Mouse (Mus musculus) midbrain, embryonic 14.5 days (tissue): ENCODE measurements around the gene Cars2. TPM values are rescaled to one million over a fixed set of nuclear protein-coding genes. Genes with fewer than 3 reads are reported as not detected.

Experiments used
- ATAC-seq: fragments of 200-750 bp; cut with Nextera tagmentation; 2 replicates; pipeline ENCODE4 v1.8.0; 2017; ENCODE audit warnings: moderate number of reproducible peaks, moderate library complexity; ENCODE audit not compliant: low FRiP score, low TSS enrichment
- DNase-seq: peaks from one replicate; pipeline ENCODE4 v3.0.0-alpha.2; 2015
- H3K27ac ChIP-seq: fragments of 300-500 bp; sonication (generic); replicated peaks from 2 replicates; pipeline ENCODE4 v1.5.1; 2014; ENCODE audit warnings: mild to moderate bottlenecking, low read depth, low read length, moderate library complexity
- H3K27me3 ChIP-seq: fragments of 300-500 bp; sonication (generic); 2 replicates; pipeline ENCODE4 v1.6.1; 2014; ENCODE audit warnings: low read length, control low read depth, mixed read lengths; ENCODE audit not compliant: control insufficient read depth, insufficient read depth
- H3K36me3 ChIP-seq: fragments of 300-500 bp; sonication (generic); 2 replicates; pipeline ENCODE4 v1.6.1; 2014; ENCODE audit warnings: low read length, control low read depth; ENCODE audit not compliant: control insufficient read depth, insufficient read depth
- H3K4me1 ChIP-seq: fragments of 300-500 bp; sonication (generic); 2 replicates; pipeline ENCODE4 v1.6.1; 2014; ENCODE audit warnings: mild to moderate bottlenecking, antibody characterized with exemption, low read length, control low read depth; ENCODE audit not compliant: control insufficient read depth, insufficient read depth
- H3K4me2 ChIP-seq: fragments of 300-500 bp; sonication (generic); 2 replicates; pipeline ENCODE4 v1.6.1; 2014; ENCODE audit warnings: mild to moderate bottlenecking, low read length, moderate library complexity
- H3K4me3 ChIP-seq: fragments of 300-500 bp; sonication (generic); replicated peaks from 2 replicates; pipeline ENCODE4 v1.5.1; 2014; ENCODE audit warnings: low read depth, low read length
- H3K9ac ChIP-seq: fragments of 300-500 bp; sonication (generic); replicated peaks from 2 replicates; pipeline ENCODE4 v1.6.1; 2014; ENCODE audit warnings: mild to moderate bottlenecking, low read length, moderate library complexity
- H3K9me3 ChIP-seq: fragments of 300-500 bp; sonication (generic); 2 replicates; pipeline ENCODE4 v1.6.1; 2016; ENCODE audit warnings: low read length, control low read depth, mixed read lengths; ENCODE audit not compliant: control insufficient read depth
- WGBS: fragments of 180-500 bp; shearing (Covaris S2); extraction: QIAGEN DNeasy Blood & Tissue Kit; methylation state at CpG from one replicate; pipeline ENCODE4 v1.1.7; 2014; 5-methylcytosine and 5-hydroxymethylcytosine counted together
- polyA plus RNA-seq: library from polyadenylated mRNA; unstranded; fragments of >200 nt; fragmentation: Nextera tagmentation; extraction: Ambion mirVana; gene quantifications from 2 replicates; pipeline ENCODE4 v1.2.1, GENCODE M21; 2014

Cars2 gene
- polyA plus RNA-seq, 1 experiment from 2014 or later, result 25.5 TPM

GRCm38 (mm10) chr8:11530155-11530770 lies 20.3 kb downstream of the Cars2 start:
- 74% methylated on average over 18 of the region's 18 CpGs for WGBS
- Histone ChIP-seq H3K9ac (no peak overlapping the region), H3K4me1 (no peaks in the 10 kb centered on the region), H3K27ac (no peak overlapping the region), H3K27me3 (no peaks in the 10 kb centered on the region), H3K9me3 (no peaks in the 10 kb centered on the region), H3K4me2 (no peak overlapping the region), H3K36me3 (peaks cover 14% of the 10 kb centered on the region), H3K4me3 (no peak overlapping the region)
- DNase-seq (no peak), ATAC-seq (no peak)

GRCm38 (mm10) chr8:11523331-11523730 lies 27.3 kb downstream of the Cars2 start:
- Histone ChIP-seq H3K36me3 (peaks cover 26% of the 10 kb centered on the region), H3K9ac (no peak overlapping the region), H3K9me3 (no peaks in the 10 kb centered on the region), H3K27me3 (no peaks in the 10 kb centered on the region), H3K4me3 (no peak overlapping the region), H3K4me2 (no peak overlapping the region), H3K4me1 (no peaks in the 10 kb centered on the region), H3K27ac (no peak overlapping the region)
- DNase-seq (no peak), ATAC-seq (no peak)
- whole genome bisulfite sequencing, result 82% methylated on average over 3 of the region's 3 CpGs

GRCm38 (mm10) chr8:11518676-11519075 lies 31.9 kb downstream of the Cars2 start:
- no peak overlapping the region for H3K27ac ChIP-seq
- no peak overlapping the region for H3K4me3 ChIP-seq
- no peaks in the 10 kb centered on the region for H3K4me1 ChIP-seq
- ATAC-seq (no peak), DNase-seq (no peak)
- H3K9me3 ChIP-seq, result no peaks in the 10 kb centered on the region
- 89% methylated on average over 11 of the region's 11 CpGs for WGBS
- H3K4me2 ChIP-seq, result no peak overlapping the region
- H3K9ac ChIP-seq, result no peak overlapping the region
- no peaks in the 10 kb centered on the region for H3K27me3 ChIP-seq
- H3K36me3 ChIP-seq, result peaks cover 60% of the 10 kb centered on the region

- H3K27me3 ChIP-seq, result no peaks in the 10 kb centered on the region
- no peaks in the 10 kb centered on the region for H3K4me1 ChIP-seq
- DNase-seq, result no peak
- no peak overlapping the region for H3K4me3 ChIP-seq
- no peak for ATAC-seq
- WGBS, result 95% methylated on average over 6 of the region's 6 CpGs
- H3K4me2 ChIP-seq, result no peak overlapping the region
- H3K9ac ChIP-seq, result no peak overlapping the region
- H3K27ac ChIP-seq, result no peak overlapping the region
- H3K9me3 ChIP-seq, result no peaks in the 10 kb centered on the region
- peaks cover 64% of the 10 kb centered on the region for H3K36me3 ChIP-seq
Observed at GRCm38 (mm10) chr8:11518056-11518396, 32.6 kb downstream of the Cars2 start.

- H3K9me3 ChIP-seq, result no peaks in the 10 kb centered on the region
- DNase-seq (no peak), ATAC-seq (no peak)
- peaks cover 69% of the 10 kb centered on the region for H3K36me3 ChIP-seq
- H3K27ac ChIP-seq, result no peak overlapping the region
- H3K27me3 ChIP-seq, result no peaks in the 10 kb centered on the region
- H3K4me2 ChIP-seq, result no peak overlapping the region
- WGBS, result 92% methylated on average over 16 of the region's 16 CpGs
- no peak overlapping the region for H3K4me3 ChIP-seq
- no peaks in the 10 kb centered on the region for H3K4me1 ChIP-seq
- no peak overlapping the region for H3K9ac ChIP-seq
Observed at GRCm38 (mm10) chr8:11517366-11518055, 33.1 kb downstream of the Cars2 start.

- Histone ChIP-seq H3K27ac (no peak overlapping the region), H3K36me3 (peaks cover 74% of the 10 kb centered on the region), H3K9ac (no peak overlapping the region), H3K9me3 (no peaks in the 10 kb centered on the region), H3K4me3 (no peak overlapping the region), H3K4me1 (no peaks in the 10 kb centered on the region), H3K27me3 (no peaks in the 10 kb centered on the region), H3K4me2 (no peak overlapping the region)
- WGBS, result 97% methylated on average over 9 of the region's 9 CpGs
- DNase-seq (no peak), ATAC-seq (no peak)
Observed at GRCm38 (mm10) chr8:11516292-11516691, 34.3 kb downstream of the Cars2 start.

GRCm38 (mm10) chr8:11513247-11513646 lies 37.3 kb downstream of the Cars2 start:
- Histone ChIP-seq H3K4me2 (no peak overlapping the region), H3K9ac (no peak overlapping the region), H3K27ac (no peak overlapping the region), H3K27me3 (no peaks in the 10 kb centered on the region), H3K36me3 (peaks cover 92% of the 10 kb centered on the region), H3K4me1 (no peaks in the 10 kb centered on the region), H3K9me3 (no peaks in the 10 kb centered on the region), H3K4me3 (no peak overlapping the region)
- DNase-seq (no peak), ATAC-seq (no peak)
- 92% methylated on average over 5 of the region's 5 CpGs for WGBS

GRCm38 (mm10) chr8:11512711-11513110 lies 37.9 kb downstream of the Cars2 start:
- Histone ChIP-seq H3K9me3 (no peaks in the 10 kb centered on the region), H3K4me2 (no peak overlapping the region), H3K27me3 (no peaks in the 10 kb centered on the region), H3K9ac (no peak overlapping the region), H3K36me3 (peaks cover 92% of the 10 kb centered on the region), H3K27ac (no peak overlapping the region), H3K4me1 (no peaks in the 10 kb centered on the region), H3K4me3 (no peak overlapping the region)
- ATAC-seq (no peak), DNase-seq (no peak)
- 94% methylated on average over 9 of the region's 9 CpGs for WGBS

- peaks cover 96% of the 10 kb centered on the region for H3K36me3 ChIP-seq
- no peak overlapping the region for H3K4me3 ChIP-seq
- WGBS, result 94% methylated on average over 5 of the region's 5 CpGs
- no peaks in the 10 kb centered on the region for H3K27me3 ChIP-seq
- no peak overlapping the region for H3K4me2 ChIP-seq
- no peaks in the 10 kb centered on the region for H3K4me1 ChIP-seq
- ATAC-seq, result no peak
- H3K27ac ChIP-seq, result no peak overlapping the region
- no peak overlapping the region for H3K9ac ChIP-seq
- H3K9me3 ChIP-seq, result no peaks in the 10 kb centered on the region
- no peak for DNase-seq
Observed at GRCm38 (mm10) chr8:11510971-11511370, 39.6 kb downstream of the Cars2 start.
